ENCODE assay signal across 13 mouse cellular contexts in the genomic region with DNA sequence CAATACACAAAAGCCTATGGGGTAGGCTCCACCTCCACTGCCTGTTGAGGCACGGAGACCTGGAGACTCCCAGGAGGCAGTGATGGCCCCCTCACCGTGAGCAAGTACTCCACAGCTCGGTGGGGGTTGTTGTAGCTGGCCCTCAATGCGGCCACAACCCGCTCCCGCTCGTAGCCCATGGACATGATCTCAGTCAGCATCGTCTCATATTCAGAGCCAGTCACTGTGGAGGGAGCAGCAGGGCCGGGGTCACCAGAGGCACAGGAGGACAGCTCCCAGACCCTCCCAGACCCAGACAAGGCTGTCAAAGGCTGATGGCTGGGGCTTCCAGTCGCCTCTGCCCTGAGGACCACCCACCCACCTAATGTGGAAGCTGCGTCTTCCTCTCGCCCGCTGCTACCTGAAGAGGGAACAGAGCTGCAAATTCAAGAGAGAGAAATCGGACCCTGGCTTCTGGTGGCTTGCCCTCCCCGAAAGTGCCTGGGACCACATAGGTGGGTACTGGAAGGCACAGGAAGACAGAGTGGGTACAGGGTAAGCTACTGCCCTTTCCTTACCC. TPM values are rescaled to one million over a fixed set of nuclear protein-coding genes. Genes with fewer than 3 reads are reported as not detected.
DNase-seq lines count a peak whose midpoint lies in the region; ATAC-seq and TF ChIP-seq lines count a peak whose summit lies in the region.
"Had no signal": no experiment of that assay in that cellular context is flagged by ENCODE, and none has a peak within 500 bp of the region (broad histone marks: within the 10 kb centered on the region; RNA-seq: fewer than 3 reads in every experiment).

No protein-coding gene starts in this region.

- H3K36me3 ChIP-seq in forebrain, embryonic 13.5 days (ENCODE audit: poor library complexity, severe bottlenecking) = peaks cover 70% of the 10 kb centered on the region
- H3K36me3 ChIP-seq in forebrain, embryonic 14.5 days (ENCODE audit: control insufficient read depth, insufficient read depth, low read length) = peaks cover 71% of the 10 kb centered on the region
- H3K36me3 ChIP-seq in lung, embryonic 14.5 days (ENCODE audit: insufficient read depth) = peaks cover 79% of the 10 kb centered on the region
- H3K36me3 ChIP-seq in lung, postnatal 0 days (ENCODE audit: insufficient read depth, low read length) = peaks cover 29% of the 10 kb centered on the region
- peaks cover 81% of the 10 kb centered on the region for H3K36me3 ChIP-seq in embryonic facial prominence, embryonic 14.5 days (ENCODE audit: control insufficient read depth, insufficient read depth, low read length)
- H3K36me3 ChIP-seq in liver, embryonic 13.5 days = peaks cover 79% of the 10 kb centered on the region

- H3K4me1 ChIP-seq in forebrain, embryonic 13.5 days = peaks cover 59% of the 10 kb centered on the region
- H3K4me1 ChIP-seq in forebrain, embryonic 14.5 days (ENCODE audit: control insufficient read depth, insufficient read depth, low read length) = peaks cover 24% of the 10 kb centered on the region
- H3K4me1 ChIP-seq in lung, embryonic 14.5 days (ENCODE audit: insufficient read depth) = peaks cover 13% of the 10 kb centered on the region
- peaks cover 1% of the 10 kb centered on the region; the same call in 1 of the 2 replicates for H3K4me1 ChIP-seq in lung, postnatal 0 days (ENCODE audit: insufficient read depth, low read depth, low read length)
- H3K4me1 ChIP-seq in embryonic facial prominence, embryonic 14.5 days (ENCODE audit: control insufficient read depth, insufficient read depth, low read length) = peaks cover 17% of the 10 kb centered on the region
- peaks cover 89% of the 10 kb centered on the region for H3K4me1 ChIP-seq in liver, embryonic 13.5 days (replicated peaks)

- H3K4me3 ChIP-seq in forebrain, embryonic 13.5 days = no peak overlapping the region
- H3K4me3 ChIP-seq in forebrain, embryonic 14.5 days (ENCODE audit: low read depth, low read length) = no peak overlapping the region
- peak overlapping the region; percentile 18; the same call in 1 of the 2 replicates for H3K4me3 ChIP-seq in lung, embryonic 14.5 days (ENCODE audit: low read depth, low read length)
- H3K4me3 ChIP-seq in lung, postnatal 0 days (ENCODE audit: low read depth, low read length) = no peak overlapping the region
- no peak overlapping the region for H3K4me3 ChIP-seq in embryonic facial prominence, embryonic 14.5 days (ENCODE audit: low read depth, low read length)
- H3K4me3 ChIP-seq in liver, embryonic 13.5 days (replicated peaks) = peak overlapping the region; percentile 89
- H3K4me3 ChIP-seq: heart, embryonic 15.5 days; lung, embryonic 15.5 days; midbrain, embryonic 13.5 days had no signal

- TF ChIP-seq EP300 in lung, postnatal 0 days (IDR thresholded peaks at IDR 0.05) = no peak

- TF ChIP-seq CTCF in lung, embryonic 14.5 days (IDR thresholded peaks at IDR 0.05; ENCODE audit: low read depth) = no peak
- no peak for TF ChIP-seq CTCF in lung, postnatal 0 days (IDR thresholded peaks at IDR 0.05)

- no peak for ATAC-seq in forebrain, embryonic 13.5 days
- no peak for ATAC-seq in forebrain, embryonic 14.5 days
- ATAC-seq in lung, embryonic 14.5 days (ENCODE audit: insufficient read depth) = no peak
- ATAC-seq in lung, postnatal 0 days = no peak
- ATAC-seq in embryonic facial prominence, embryonic 14.5 days (ENCODE audit: low read depth) = no peak
- no peak for ATAC-seq in liver, embryonic 13.5 days (ENCODE audit: low read depth)
- ATAC-seq: midbrain, embryonic 13.5 days had no signal

- H3K9me3 ChIP-seq in forebrain, embryonic 13.5 days (replicated peaks) = no peaks in the 10 kb centered on the region
- no peaks in the 10 kb centered on the region for H3K9me3 ChIP-seq in forebrain, embryonic 14.5 days (replicated peaks; ENCODE audit: control insufficient read depth, low read length)
- H3K9me3 ChIP-seq in lung, embryonic 14.5 days (ENCODE audit: low read depth, low read length) = no peaks in the 10 kb centered on the region
- H3K9me3 ChIP-seq in lung, postnatal 0 days (ENCODE audit: low read length) = no peaks in the 10 kb centered on the region
- no peaks in the 10 kb centered on the region for H3K9me3 ChIP-seq in embryonic facial prominence, embryonic 14.5 days (ENCODE audit: control insufficient read depth, low read length)
- no peaks in the 10 kb centered on the region for H3K9me3 ChIP-seq in liver, embryonic 13.5 days (replicated peaks)
- H3K9me3 ChIP-seq: heart, embryonic 15.5 days; lung, embryonic 15.5 days; midbrain, embryonic 13.5 days had no signal

- WGBS in forebrain, embryonic 13.5 days = 89% methylated on average over 15 of the region's 15 CpGs
- WGBS in forebrain, embryonic 14.5 days = 87% methylated on average over 15 of the region's 15 CpGs
- WGBS in lung, embryonic 14.5 days = 75% methylated on average over 15 of the region's 15 CpGs
- WGBS in lung, postnatal 0 days = 82% methylated on average over 15 of the region's 15 CpGs
- WGBS in embryonic facial prominence, embryonic 14.5 days = 77% methylated on average over 15 of the region's 15 CpGs
- WGBS in liver, embryonic 13.5 days (ENCODE audit: insufficient replicate concordance) = 73% methylated on average over 15 of the region's 15 CpGs

- DNase-seq in forebrain, embryonic 14.5 days (ENCODE audit: low spot score) = no peak
- DNase-seq in lung, embryonic 14.5 days = no peak
- no peak for DNase-seq in lung, postnatal 0 days (ENCODE audit: low spot score)
- no peak for DNase-seq in embryonic facial prominence, embryonic 14.5 days (ENCODE audit: low spot score)
- DNase-seq in liver, embryonic 13.5 days = no peak
- no peak for DNase-seq in cerebellum, postnatal 36 days
- no peak for DNase-seq in left cerebral cortex, adult 18-20 months (ENCODE audit: low spot score in 2 of 2)
- DNase-seq: kidney, postnatal 10 days; layer of hippocampus, postnatal 36 days had no signal

- no peaks in the 10 kb centered on the region for H3K27me3 ChIP-seq in forebrain, embryonic 13.5 days
- no peaks in the 10 kb centered on the region for H3K27me3 ChIP-seq in forebrain, embryonic 14.5 days (replicated peaks; ENCODE audit: control insufficient read depth, insufficient read depth, low read length)
- H3K27me3 ChIP-seq in lung, embryonic 14.5 days (ENCODE audit: insufficient read depth, low read length) = no peaks in the 10 kb centered on the region
- H3K27me3 ChIP-seq in lung, postnatal 0 days (replicated peaks; ENCODE audit: insufficient read depth, low read length) = no peaks in the 10 kb centered on the region
- no peaks in the 10 kb centered on the region for H3K27me3 ChIP-seq in embryonic facial prominence, embryonic 14.5 days (replicated peaks; ENCODE audit: control insufficient read depth, insufficient read depth, low read length)
- no peaks in the 10 kb centered on the region for H3K27me3 ChIP-seq in liver, embryonic 13.5 days
- H3K27me3 ChIP-seq: heart, embryonic 15.5 days; lung, embryonic 15.5 days; midbrain, embryonic 13.5 days had no signal

- H3K4me2 ChIP-seq in forebrain, embryonic 13.5 days = no peak overlapping the region
- no peak overlapping the region for H3K4me2 ChIP-seq in forebrain, embryonic 14.5 days (ENCODE audit: low read length)
- H3K4me2 ChIP-seq in lung, embryonic 14.5 days = no peak overlapping the region; the same call in 1 of the 2 replicates
- H3K4me2 ChIP-seq in lung, postnatal 0 days (replicated peaks; ENCODE audit: low read depth, low read length) = no peak overlapping the region
- no peak overlapping the region for H3K4me2 ChIP-seq in embryonic facial prominence, embryonic 14.5 days (ENCODE audit: low read depth, low read length)
- H3K4me2 ChIP-seq in liver, embryonic 13.5 days = peak overlapping the region; percentile 77
- H3K4me2 ChIP-seq: heart, embryonic 15.5 days; lung, embryonic 15.5 days; midbrain, embryonic 13.5 days had no signal

- H3K27ac ChIP-seq in forebrain, embryonic 13.5 days = peak overlapping the region; percentile 31
- H3K27ac ChIP-seq in forebrain, embryonic 14.5 days (ENCODE audit: low read depth, low read length) = no peak overlapping the region
- H3K27ac ChIP-seq in lung, embryonic 14.5 days (ENCODE audit: low read depth) = no peak overlapping the region
- no peak overlapping the region for H3K27ac ChIP-seq in lung, postnatal 0 days (ENCODE audit: low read length)
- peak overlapping the region; percentile 55; the same call in 1 of the 2 replicates for H3K27ac ChIP-seq in embryonic facial prominence, embryonic 14.5 days (replicated peaks; ENCODE audit: low read depth, low read length)
- peak overlapping the region; percentile 98 for H3K27ac ChIP-seq in liver, embryonic 13.5 days
- H3K27ac ChIP-seq: heart, embryonic 15.5 days; lung, embryonic 15.5 days; midbrain, embryonic 13.5 days had no signal

- H3K9ac ChIP-seq in forebrain, embryonic 13.5 days = no peak overlapping the region
- H3K9ac ChIP-seq in forebrain, embryonic 14.5 days (ENCODE audit: low read length) = no peak overlapping the region
- peak overlapping the region; percentile 30; the same call in 1 of the 2 replicates for H3K9ac ChIP-seq in lung, embryonic 14.5 days
- H3K9ac ChIP-seq in lung, postnatal 0 days (replicated peaks; ENCODE audit: low read depth) = no peak overlapping the region
- H3K9ac ChIP-seq in embryonic facial prominence, embryonic 14.5 days (ENCODE audit: low read depth, low read length) = 0 out of 2 replicates have a peak overlapping the region, but pooled peaks have one; percentile 27
- peak overlapping the region; percentile 96 for H3K9ac ChIP-seq in liver, embryonic 13.5 days
- H3K9ac ChIP-seq: heart, embryonic 15.5 days; lung, embryonic 15.5 days; midbrain, embryonic 13.5 days had no signal

RNA-seq across cellular contexts. Expression of a gene that starts 2.5 kb away (rescaled TPM):
- polyA plus RNA-seq in forebrain, embryonic 13.5 days (2015; fragmentation: Nextera tagmentation; extraction: Ambion mirVana) = 93.9 and 114 TPM in 2 replicates
- 87.3 and 88.1 TPM in 2 replicates for polyA plus RNA-seq in forebrain, embryonic 14.5 days (2014; fragmentation: Nextera tagmentation; extraction: Ambion mirVana)
- polyA plus RNA-seq in lung, embryonic 14.5 days (2014; fragmentation: Nextera tagmentation; extraction: Ambion mirVana) = 118 and 123 TPM in 2 replicates
- 77.9 and 85.7 TPM in 2 replicates for polyA plus RNA-seq in lung, postnatal 0 days (2015; fragmentation: Nextera tagmentation; extraction: Ambion mirVana)
- polyA plus RNA-seq in embryonic facial prominence, embryonic 14.5 days (2014; fragmentation: Nextera tagmentation; extraction: Ambion mirVana) = 109 and 111 TPM in 2 replicates
- 269 and 278 TPM in 2 replicates for polyA plus RNA-seq in liver, embryonic 13.5 days (2015; fragmentation: Nextera tagmentation; extraction: Ambion mirVana)
- total RNA-seq in left cerebral cortex, adult 18-20 months (2021) = 10 to 100 TPM; 78.9 to 79.8 TPM

RNA-seq across cellular contexts. Expression of a gene that starts 6.7 kb away (rescaled TPM):
- polyA plus RNA-seq in forebrain, embryonic 13.5 days (2015; fragmentation: Nextera tagmentation; extraction: Ambion mirVana) = 42.6 and 47.0 TPM in 2 replicates
- 35.2 and 41.3 TPM in 2 replicates for polyA plus RNA-seq in forebrain, embryonic 14.5 days (2014; fragmentation: Nextera tagmentation; extraction: Ambion mirVana)
- polyA plus RNA-seq in lung, embryonic 14.5 days (2014; fragmentation: Nextera tagmentation; extraction: Ambion mirVana) = 44.2 and 45.0 TPM in 2 replicates
- polyA plus RNA-seq in lung, postnatal 0 days (2015; fragmentation: Nextera tagmentation; extraction: Ambion mirVana) = 24.4 and 24.8 TPM in 2 replicates
- polyA plus RNA-seq in embryonic facial prominence, embryonic 14.5 days (2014; fragmentation: Nextera tagmentation; extraction: Ambion mirVana) = 41.3 and 41.5 TPM in 2 replicates
- 60.6 and 63.2 TPM in 2 replicates for polyA plus RNA-seq in liver, embryonic 13.5 days (2015; fragmentation: Nextera tagmentation; extraction: Ambion mirVana)
- total RNA-seq in left cerebral cortex, adult 18-20 months (2021) = 10 to 100 TPM; 26.6 to 28.5 TPM

RNA-seq across cellular contexts. Expression of a gene that starts 8.7 kb away (rescaled TPM):
- 549 and 569 TPM in 2 replicates for polyA plus RNA-seq in forebrain, embryonic 13.5 days (2015; fragmentation: Nextera tagmentation; extraction: Ambion mirVana)
- 514 and 606 TPM in 2 replicates for polyA plus RNA-seq in forebrain, embryonic 14.5 days (2014; fragmentation: Nextera tagmentation; extraction: Ambion mirVana)
- polyA plus RNA-seq in lung, embryonic 14.5 days (2014; fragmentation: Nextera tagmentation; extraction: Ambion mirVana) = 886 and 920 TPM in 2 replicates
- polyA plus RNA-seq in lung, postnatal 0 days (2015; fragmentation: Nextera tagmentation; extraction: Ambion mirVana) = 318 and 405 TPM in 2 replicates
- polyA plus RNA-seq in embryonic facial prominence, embryonic 14.5 days (2014; fragmentation: Nextera tagmentation; extraction: Ambion mirVana) = 805 and 891 TPM in 2 replicates
- polyA plus RNA-seq in liver, embryonic 13.5 days (2015; fragmentation: Nextera tagmentation; extraction: Ambion mirVana) = 511 and 613 TPM in 2 replicates
- 100 to 1,000 TPM; 456 to 475 TPM for total RNA-seq in left cerebral cortex, adult 18-20 months (2021)

RNA-seq across cellular contexts. Expression of a gene that starts 15.4 kb away (rescaled TPM):
- polyA plus RNA-seq in forebrain, embryonic 13.5 days (2015; fragmentation: Nextera tagmentation; extraction: Ambion mirVana) = 7.3 and 8.2 TPM in 2 replicates
- polyA plus RNA-seq in forebrain, embryonic 14.5 days (2014; fragmentation: Nextera tagmentation; extraction: Ambion mirVana) = 8.6 and 9.4 TPM in 2 replicates
- 4.5 and 4.6 TPM in 2 replicates for polyA plus RNA-seq in lung, embryonic 14.5 days (2014; fragmentation: Nextera tagmentation; extraction: Ambion mirVana)
- 6.2 and 6.8 TPM in 2 replicates for polyA plus RNA-seq in lung, postnatal 0 days (2015; fragmentation: Nextera tagmentation; extraction: Ambion mirVana)
- 5.8 and 6.8 TPM in 2 replicates for polyA plus RNA-seq in embryonic facial prominence, embryonic 14.5 days (2014; fragmentation: Nextera tagmentation; extraction: Ambion mirVana)
- polyA plus RNA-seq in liver, embryonic 13.5 days (2015; fragmentation: Nextera tagmentation; extraction: Ambion mirVana) = 3.3 and 3.7 TPM in 2 replicates
- total RNA-seq in left cerebral cortex, adult 18-20 months (2021) = 10 to 100 TPM; 10.2 to 10.8 TPM

RNA-seq across cellular contexts. Expression of a gene that starts 18.8 kb away (rescaled TPM):
- polyA plus RNA-seq in forebrain, embryonic 13.5 days (2015; fragmentation: Nextera tagmentation; extraction: Ambion mirVana) = 123 and 127 TPM in 2 replicates
- 92.3 and 102 TPM in 2 replicates for polyA plus RNA-seq in forebrain, embryonic 14.5 days (2014; fragmentation: Nextera tagmentation; extraction: Ambion mirVana)
- 92.9 and 103 TPM in 2 replicates for polyA plus RNA-seq in lung, embryonic 14.5 days (2014; fragmentation: Nextera tagmentation; extraction: Ambion mirVana)
- polyA plus RNA-seq in lung, postnatal 0 days (2015; fragmentation: Nextera tagmentation; extraction: Ambion mirVana) = 44.0 and 44.6 TPM in 2 replicates
- 67.1 and 76.5 TPM in 2 replicates for polyA plus RNA-seq in embryonic facial prominence, embryonic 14.5 days (2014; fragmentation: Nextera tagmentation; extraction: Ambion mirVana)
- polyA plus RNA-seq in liver, embryonic 13.5 days (2015; fragmentation: Nextera tagmentation; extraction: Ambion mirVana) = 82.3 and 83.1 TPM in 2 replicates
- total RNA-seq in left cerebral cortex, adult 18-20 months (2021) = 10 to 100 TPM; 45.8 to 48.2 TPM

Comparison
In these comparisons a context has a peak if more than half of its experiments do, and no peak if none do; other contexts are left out.
1. H3K27ac ChIP-seq: peak in forebrain, embryonic 13.5 days (single experiment), embryonic facial prominence, embryonic 14.5 days (single experiment) and liver, embryonic 13.5 days (single experiment); none in forebrain, embryonic 14.5 days (single experiment), lung, embryonic 14.5 days (single experiment) and lung, postnatal 0 days (single experiment).
2. H3K4me3 ChIP-seq: peak in lung, embryonic 14.5 days (single experiment) and liver, embryonic 13.5 days (single experiment); none in forebrain, embryonic 13.5 days (single experiment), forebrain, embryonic 14.5 days (single experiment), lung, postnatal 0 days (single experiment) and embryonic facial prominence, embryonic 14.5 days (single experiment).
3. H3K9ac ChIP-seq: peak in lung, embryonic 14.5 days (single experiment), embryonic facial prominence, embryonic 14.5 days (single experiment) and liver, embryonic 13.5 days (single experiment); none in forebrain, embryonic 13.5 days (single experiment), forebrain, embryonic 14.5 days (single experiment) and lung, postnatal 0 days (single experiment).